Mouse (Mus musculus) spleen, adult 2 months (tissue): Measurements from ENCODE around the gene Zfp90.

Experiments used
- CTCF ChIP-seq: fragments of 200-500 bp; IDR thresholded peaks from 2 replicates; pipeline ENCODE4 v1.5.1; 2011; ENCODE audit warnings: mild to moderate bottlenecking, inconsistent platforms; ENCODE audit not compliant: insufficient read depth, insufficient read length, insufficient replicate concordance; ENCODE audit errors: extremely low read depth
- POLR2A ChIP-seq: fragments of 200-500 bp; IDR thresholded peaks from 2 replicates; pipeline ENCODE4 v1.6.1; 2011; ENCODE audit warnings: low read depth, low read length, inconsistent platforms

- no peak for TF ChIP-seq POLR2A
- TF ChIP-seq CTCF, result no peak
Observed at GRCm38 (mm10) chr8:106369069-106369468, 46.1 kb upstream of the Zfp90 start.
